26 mouse cellular contexts compared by ENCODE assay signal in the genomic region with DNA sequence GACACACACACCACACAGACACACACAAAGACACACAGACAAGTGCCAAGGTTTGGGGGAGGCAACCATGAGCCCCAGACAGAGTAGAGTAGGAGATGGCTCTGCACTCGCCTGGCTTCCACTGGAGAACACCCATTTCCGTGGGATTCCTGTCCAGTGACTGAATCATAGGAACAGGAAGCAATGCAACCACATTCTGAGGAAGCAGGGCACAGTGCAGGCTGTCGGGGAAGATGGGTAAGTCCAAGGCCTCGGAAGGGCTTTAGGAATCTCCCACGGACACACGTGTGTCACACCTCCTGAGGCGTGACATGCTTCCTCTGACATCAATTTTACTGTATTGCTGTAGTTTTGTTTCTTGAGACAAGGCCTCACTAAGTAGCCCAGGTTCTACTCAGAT. TPM values are rescaled to one million over a fixed set of nuclear protein-coding genes. Genes with fewer than 3 reads are reported as not detected.
"Had no signal": no experiment of that assay in that cellular context is flagged by ENCODE, and none has a peak within 500 bp of the region (broad histone marks: within the 10 kb centered on the region; RNA-seq: fewer than 3 reads in every experiment).

No protein-coding gene starts in this region.

- H3K4me2 ChIP-seq: intestine, embryonic 15.5 days; limb, embryonic 12.5 days; limb, embryonic 15.5 days; liver, embryonic 12.5 days; liver, embryonic 15.5 days; lung, embryonic 15.5 days; midbrain, embryonic 12.5 days; midbrain, embryonic 15.5 days; neural tube, embryonic 12.5 days; neural tube, embryonic 15.5 days had no signal

- H3K9me3 ChIP-seq: intestine, embryonic 15.5 days; limb, embryonic 15.5 days; liver, embryonic 15.5 days; lung, embryonic 15.5 days; midbrain, embryonic 12.5 days; midbrain, embryonic 15.5 days; neural tube, embryonic 12.5 days; neural tube, embryonic 15.5 days had no signal

- H3K4me3 ChIP-seq: intestine, embryonic 15.5 days; limb, embryonic 12.5 days; limb, embryonic 15.5 days; liver, embryonic 12.5 days; liver, embryonic 15.5 days; lung, embryonic 15.5 days; midbrain, embryonic 12.5 days; midbrain, embryonic 15.5 days; neural tube, embryonic 12.5 days; neural tube, embryonic 15.5 days had no signal

- H3K9ac ChIP-seq: intestine, embryonic 15.5 days; limb, embryonic 12.5 days; limb, embryonic 15.5 days; liver, embryonic 12.5 days; liver, embryonic 15.5 days; lung, embryonic 15.5 days; midbrain, embryonic 12.5 days; midbrain, embryonic 15.5 days; neural tube, embryonic 12.5 days; neural tube, embryonic 15.5 days had no signal

- DNase-seq: left cerebral cortex, postnatal 4 days; lung, adult 18-20 months; lung, postnatal 14 days; right cerebral cortex, adult 18-20 months; right cerebral cortex, postnatal 14 days; right cerebral cortex, postnatal 4 days; thymus, postnatal 25 days had no signal

- ATAC-seq: intestine, embryonic 15.5 days; liver, embryonic 12.5 days; midbrain, embryonic 15.5 days had no signal

- H3K36me3 ChIP-seq: intestine, embryonic 15.5 days; limb, embryonic 12.5 days; limb, embryonic 15.5 days; liver, embryonic 12.5 days; liver, embryonic 15.5 days; lung, embryonic 15.5 days; midbrain, embryonic 12.5 days; midbrain, embryonic 15.5 days; neural tube, embryonic 12.5 days; neural tube, embryonic 15.5 days had no signal

- H3K4me1 ChIP-seq: liver, embryonic 15.5 days; midbrain, embryonic 12.5 days; midbrain, embryonic 15.5 days had no signal

- H3K27me3 ChIP-seq: intestine, embryonic 15.5 days; limb, embryonic 12.5 days; limb, embryonic 15.5 days; liver, embryonic 15.5 days; lung, embryonic 15.5 days; midbrain, embryonic 12.5 days; midbrain, embryonic 15.5 days; neural tube, embryonic 12.5 days; neural tube, embryonic 15.5 days had no signal

- H3K27ac ChIP-seq: intestine, embryonic 15.5 days; limb, embryonic 12.5 days; limb, embryonic 15.5 days; liver, embryonic 12.5 days; liver, embryonic 15.5 days; lung, embryonic 15.5 days; macrophage; midbrain, embryonic 12.5 days; midbrain, embryonic 15.5 days; neural tube, embryonic 12.5 days; neural tube, embryonic 15.5 days had no signal

RNA-seq across cellular contexts. Expression of a gene that starts 22.5 kb away (rescaled TPM):
- total RNA-seq: layer of hippocampus, adult 18-20 months; layer of hippocampus, postnatal 14 days; left cerebral cortex, adult 8-10 months; left cerebral cortex, postnatal 14 days; left cerebral cortex, postnatal 4 days; megakaryocyte, adult 5-6 weeks had no signal
- polyA plus RNA-seq: limb, embryonic 12.5 days; limb, embryonic 15.5 days; liver, embryonic 12.5 days; liver, embryonic 15.5 days; lung, embryonic 15.5 days; macrophage; midbrain, embryonic 12.5 days; midbrain, embryonic 15.5 days; neural tube, embryonic 12.5 days; neural tube, embryonic 15.5 days; stomach, embryonic 14.5 days; thymus, postnatal 0 days; urinary bladder, adult 2 months had no signal

RNA-seq across cellular contexts. Expression of a gene that starts 27.1 kb away (rescaled TPM):
- polyA plus RNA-seq: macrophage had no signal

RNA-seq across cellular contexts. Expression of a gene that starts 35.4 kb away (rescaled TPM):
- total RNA-seq: megakaryocyte, adult 5-6 weeks had no signal
- polyA plus RNA-seq: liver, embryonic 15.5 days; thymus, postnatal 0 days had no signal
